Mouse (Mus musculus) kidney, embryonic 15.5 days (tissue): Measurements from ENCODE around the gene Ap2m1. TPM values are rescaled to one million over a fixed set of nuclear protein-coding genes. Genes with fewer than 3 reads are reported as not detected.
A peak's percentile ranks its signal among the peaks of the same experiment; 100 is the strongest.

Experiments
- ATAC-seq: fragments of 200-750 bp; cut with Nextera tagmentation; replicated peaks from 2 replicates; pipeline ENCODE4 v1.8.0; 2017; ENCODE audit warnings: moderate TSS enrichment; ENCODE audit not compliant: low FRiP score
- H3K27ac ChIP-seq: fragments of 300-500 bp; sonication (generic); 2 replicates; pipeline ENCODE4 v1.5.1; 2015; ENCODE audit warnings: mild to moderate bottlenecking, inconsistent platforms
- H3K27me3 ChIP-seq: fragments of 300-500 bp; sonication (generic); 2 replicates; pipeline ENCODE4 v1.6.1; 2015; ENCODE audit warnings: inconsistent platforms
- H3K36me3 ChIP-seq: fragments of 300-500 bp; sonication (generic); 2 replicates; pipeline ENCODE4 v1.6.1; 2015; ENCODE audit warnings: inconsistent platforms
- H3K4me1 ChIP-seq: fragments of 300-500 bp; sonication (generic); 2 replicates; pipeline ENCODE4 v1.6.1; 2015; ENCODE audit warnings: inconsistent platforms
- H3K4me2 ChIP-seq: fragments of 300-500 bp; sonication (generic); 2 replicates; pipeline ENCODE4 v1.6.1; 2015; ENCODE audit warnings: moderate library complexity, mild to moderate bottlenecking, inconsistent platforms
- H3K4me3 ChIP-seq: fragments of 300-500 bp; sonication (generic); replicated peaks from 2 replicates; pipeline ENCODE4 v1.5.1; 2015; ENCODE audit warnings: mild to moderate bottlenecking, inconsistent platforms
- H3K9ac ChIP-seq: fragments of 300-500 bp; sonication (generic); 2 replicates; pipeline ENCODE4 v1.6.1; 2015; ENCODE audit warnings: mild to moderate bottlenecking, inconsistent platforms
- H3K9me3 ChIP-seq: fragments of 300-500 bp; sonication (generic); replicated peaks from 2 replicates; pipeline ENCODE4 v1.6.1; 2016; ENCODE audit warnings: inconsistent platforms
- WGBS: fragments of 180-500 bp; shearing (Covaris S2); methylation state at CpG from one replicate; pipeline ENCODE4 v1.1.7; 2015; ENCODE audit warnings: mixed read lengths; 5-methylcytosine and 5-hydroxymethylcytosine counted together
- polyA plus RNA-seq: library from polyadenylated mRNA; unstranded; fragments of >200 nt; fragmentation: Nextera tagmentation; extraction: Ambion mirVana; gene quantifications from 2 replicates; pipeline ENCODE4 v1.2.1, GENCODE M21; 2015

The Ap2m1 gene
- polyA plus RNA-seq, 1 experiment from 2014 or later, result 651 TPM

- peaks cover 64% of the 10 kb centered on the region for H3K36me3 ChIP-seq
- no peak for ATAC-seq
- H3K4me1 ChIP-seq, result peaks cover 23% of the 10 kb centered on the region
- 35% methylated on average over 9 of the region's 9 CpGs for WGBS
- H3K27me3 ChIP-seq, result no peaks in the 10 kb centered on the region
- peak overlapping the region; percentile 96 for H3K9ac ChIP-seq
- peak overlapping the region; percentile 95 for H3K4me3 ChIP-seq
- H3K9me3 ChIP-seq, result no peaks in the 10 kb centered on the region
- H3K27ac ChIP-seq, result peak overlapping the region; percentile 92
- H3K4me2 ChIP-seq, result peak overlapping the region; percentile 81
These were observed 895 bp downstream of the Ap2m1 start for GRCm38 (mm10) chr16:20536081-20536665.

DNA sequence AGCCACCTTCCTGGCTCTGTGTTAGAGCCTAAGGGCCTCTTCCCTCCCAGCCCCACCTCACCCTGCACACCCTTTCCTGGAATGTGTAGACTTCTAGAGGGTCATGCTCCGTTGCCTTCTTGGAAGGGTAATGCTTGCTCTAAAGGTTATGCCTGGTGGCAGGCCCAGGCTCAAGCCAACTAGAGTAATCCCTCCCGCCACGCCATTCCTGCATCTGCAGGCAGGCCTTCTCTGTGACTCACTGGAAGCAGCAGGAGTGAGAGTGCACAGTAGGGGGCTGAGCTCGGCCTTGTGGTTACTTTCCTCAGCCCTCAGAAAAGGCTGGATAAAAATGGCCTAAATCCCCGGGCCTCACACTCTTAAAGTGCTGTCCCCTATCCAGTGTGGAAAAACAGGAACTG is 1.8 kb downstream of the Ap2m1 start:
- H3K4me1 ChIP-seq, result peaks cover 23% of the 10 kb centered on the region
- peak overlapping the region; percentile 81 for H3K27ac ChIP-seq
- peak; percentile 13; the same call in 1 of the 2 replicates for ATAC-seq
- H3K27me3 ChIP-seq, result no peaks in the 10 kb centered on the region
- peak overlapping the region; percentile 96 for H3K9ac ChIP-seq
- no peaks in the 10 kb centered on the region for H3K9me3 ChIP-seq
- H3K36me3 ChIP-seq, result peaks cover 64% of the 10 kb centered on the region
- WGBS, result 27% methylated on average over 5 of the region's 5 CpGs
- peak overlapping the region; percentile 81 for H3K4me2 ChIP-seq
- H3K4me3 ChIP-seq, result peak overlapping the region; percentile 95

DNA sequence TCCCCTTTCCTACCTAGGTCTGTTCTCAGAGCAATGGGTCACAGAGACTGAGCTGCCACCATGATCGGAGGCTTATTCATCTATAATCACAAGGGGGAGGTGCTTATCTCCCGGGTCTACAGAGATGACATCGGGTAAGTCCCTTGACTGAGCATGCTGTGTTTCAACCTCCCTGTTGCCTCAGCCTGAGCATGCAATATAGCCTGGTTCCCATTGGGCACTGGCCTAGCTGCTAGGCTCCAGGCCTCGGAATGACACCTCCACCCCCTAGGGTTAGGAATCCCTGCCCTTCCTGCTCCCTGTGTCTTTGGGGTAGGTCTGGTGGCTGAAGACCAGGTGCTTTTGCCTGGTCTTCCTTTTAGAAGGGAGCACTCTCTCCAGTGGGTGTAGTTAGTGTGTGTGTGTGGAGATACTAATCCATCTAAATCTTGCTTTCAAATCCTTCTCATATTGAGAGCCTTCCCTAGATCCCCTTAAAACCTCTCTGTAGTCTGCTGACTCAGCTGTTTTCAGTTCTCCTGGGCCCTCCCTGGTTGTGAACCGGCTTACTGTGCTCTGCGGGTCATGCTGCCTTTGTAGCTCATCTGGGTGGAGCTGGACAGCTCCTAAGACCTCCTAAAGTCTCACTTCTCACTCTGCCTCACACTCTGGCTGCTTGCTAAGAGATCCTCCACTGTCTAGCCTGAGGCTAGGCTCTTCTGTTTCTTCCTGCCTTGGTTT is 2.5 kb downstream of the Ap2m1 start:
- ATAC-seq, result no peak
- Histone ChIP-seq H3K27me3 (no peaks in the 10 kb centered on the region), H3K9me3 (no peaks in the 10 kb centered on the region), H3K36me3 (peaks cover 65% of the 10 kb centered on the region), H3K4me3 (peak overlapping the region; percentile 95), H3K9ac (peak overlapping the region; percentile 96; the same call in 1 of the 2 replicates), H3K4me1 (peaks cover 23% of the 10 kb centered on the region), H3K4me2 (peak overlapping the region; percentile 81), H3K27ac (peak overlapping the region; percentile 81)
- WGBS, result 43% methylated on average over 6 of the region's 6 CpGs

DNA sequence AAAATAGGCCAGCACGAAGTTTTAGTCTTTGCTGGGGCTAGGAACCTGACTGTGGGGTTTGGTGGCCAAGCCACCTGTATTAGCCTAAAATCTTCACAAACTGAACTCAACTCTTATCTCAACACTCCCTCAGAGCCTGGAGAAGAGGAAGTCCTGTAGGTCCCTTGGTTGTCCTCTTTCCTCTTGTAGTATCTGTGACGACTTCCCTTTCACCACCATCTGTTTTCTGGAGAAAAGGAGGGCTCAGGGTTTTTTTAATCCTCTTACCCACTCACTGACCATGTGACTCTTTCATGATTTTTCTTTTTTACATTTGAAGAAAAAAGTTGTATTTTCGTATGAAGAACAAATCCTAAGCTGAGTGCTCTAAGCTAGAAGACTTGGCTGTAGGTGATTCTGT is 4.4 kb downstream of the Ap2m1 start:
- Histone ChIP-seq H3K9me3 (no peaks in the 10 kb centered on the region), H3K9ac (no peak overlapping the region)
- no peak for ATAC-seq

GRCm38 (mm10) chr16:20540438-20540837 is 5.2 kb downstream of the Ap2m1 start:
- H3K36me3 ChIP-seq, result peaks cover 75% of the 10 kb centered on the region
- no peaks in the 10 kb centered on the region for H3K27me3 ChIP-seq
- no peak overlapping the region for H3K9ac ChIP-seq
- no peak for ATAC-seq
- no peak overlapping the region for H3K4me2 ChIP-seq
- no peak overlapping the region for H3K4me3 ChIP-seq
- H3K4me1 ChIP-seq, result peaks cover 23% of the 10 kb centered on the region
- H3K9me3 ChIP-seq, result no peaks in the 10 kb centered on the region
- 92% methylated on average over 4 of the region's 4 CpGs for WGBS
- H3K27ac ChIP-seq, result no peak overlapping the region

More for the DNA sequence above, 4.4 kb downstream of the Ap2m1 start:
- Histone ChIP-seq H3K4me1 (peaks cover 23% of the 10 kb centered on the region), H3K4me2 (no peak overlapping the region), H3K36me3 (peaks cover 68% of the 10 kb centered on the region), H3K27ac (no peak overlapping the region), H3K27me3 (no peaks in the 10 kb centered on the region), H3K4me3 (no peak overlapping the region)
- 77% methylated on average over 3 of the region's 3 CpGs for WGBS

DNA sequence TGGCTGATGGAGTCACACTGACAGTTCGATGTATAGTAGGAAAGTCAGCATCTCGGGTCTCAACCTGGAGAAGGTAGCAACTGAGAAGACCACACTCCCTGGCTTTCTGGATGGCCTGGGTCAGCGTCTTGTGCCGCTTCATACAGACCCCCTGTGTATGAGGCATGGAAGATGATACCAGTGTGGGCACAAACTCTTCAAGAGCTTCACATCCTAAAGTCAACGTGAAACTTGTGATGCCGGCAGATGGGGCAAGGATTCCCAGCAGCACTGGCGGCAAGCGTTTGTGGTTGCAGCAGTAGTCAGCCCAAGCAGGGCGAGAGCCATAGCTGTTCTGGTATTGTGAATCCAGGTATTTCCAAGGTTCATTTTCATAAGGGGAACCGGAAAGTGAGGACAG is 10.4 kb downstream of the Ap2m1 start:
- Histone ChIP-seq H3K4me3 (no peak overlapping the region), H3K27me3 (no peaks in the 10 kb centered on the region), H3K4me2 (no peak overlapping the region), H3K27ac (no peak overlapping the region), H3K9ac (no peak overlapping the region), H3K36me3 (peaks cover 63% of the 10 kb centered on the region), H3K9me3 (no peaks in the 10 kb centered on the region), H3K4me1 (peaks cover 22% of the 10 kb centered on the region)
- no peak for ATAC-seq
- 92% methylated on average over 10 of the region's 10 CpGs for WGBS

DNA sequence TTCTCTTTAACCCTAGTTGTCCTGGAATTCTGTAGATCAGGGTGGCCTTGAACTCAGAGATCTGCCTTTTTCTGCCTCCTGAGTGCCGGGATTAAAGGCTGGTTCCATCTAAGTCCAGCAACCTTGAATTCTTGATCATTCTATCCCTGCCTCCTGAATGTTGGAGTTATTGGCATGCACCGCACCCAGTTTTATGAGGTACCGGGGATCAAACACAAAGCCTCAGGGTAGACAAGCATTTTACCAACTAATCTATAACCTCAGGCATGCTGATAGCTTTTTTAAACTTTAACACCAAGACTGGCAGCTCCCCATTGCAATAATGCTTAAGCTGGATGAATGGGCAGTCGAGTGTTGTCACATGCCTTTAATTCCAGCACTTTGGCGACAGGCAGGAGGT is 12.1 kb downstream of the Ap2m1 start:
- no peaks in the 10 kb centered on the region for H3K27me3 ChIP-seq
- peaks cover 63% of the 10 kb centered on the region for H3K36me3 ChIP-seq
- peaks cover 22% of the 10 kb centered on the region for H3K4me1 ChIP-seq
- no peak for ATAC-seq
- WGBS, result 52% methylated on average over 5 of the region's 5 CpGs
- H3K4me2 ChIP-seq, result peak overlapping the region; percentile 83
- peak overlapping the region; percentile 93 for H3K4me3 ChIP-seq
- H3K9me3 ChIP-seq, result no peaks in the 10 kb centered on the region
- H3K27ac ChIP-seq, result peak overlapping the region; percentile 88
- H3K9ac ChIP-seq, result peak overlapping the region; percentile 87; the same call in 1 of the 2 replicates

DNA sequence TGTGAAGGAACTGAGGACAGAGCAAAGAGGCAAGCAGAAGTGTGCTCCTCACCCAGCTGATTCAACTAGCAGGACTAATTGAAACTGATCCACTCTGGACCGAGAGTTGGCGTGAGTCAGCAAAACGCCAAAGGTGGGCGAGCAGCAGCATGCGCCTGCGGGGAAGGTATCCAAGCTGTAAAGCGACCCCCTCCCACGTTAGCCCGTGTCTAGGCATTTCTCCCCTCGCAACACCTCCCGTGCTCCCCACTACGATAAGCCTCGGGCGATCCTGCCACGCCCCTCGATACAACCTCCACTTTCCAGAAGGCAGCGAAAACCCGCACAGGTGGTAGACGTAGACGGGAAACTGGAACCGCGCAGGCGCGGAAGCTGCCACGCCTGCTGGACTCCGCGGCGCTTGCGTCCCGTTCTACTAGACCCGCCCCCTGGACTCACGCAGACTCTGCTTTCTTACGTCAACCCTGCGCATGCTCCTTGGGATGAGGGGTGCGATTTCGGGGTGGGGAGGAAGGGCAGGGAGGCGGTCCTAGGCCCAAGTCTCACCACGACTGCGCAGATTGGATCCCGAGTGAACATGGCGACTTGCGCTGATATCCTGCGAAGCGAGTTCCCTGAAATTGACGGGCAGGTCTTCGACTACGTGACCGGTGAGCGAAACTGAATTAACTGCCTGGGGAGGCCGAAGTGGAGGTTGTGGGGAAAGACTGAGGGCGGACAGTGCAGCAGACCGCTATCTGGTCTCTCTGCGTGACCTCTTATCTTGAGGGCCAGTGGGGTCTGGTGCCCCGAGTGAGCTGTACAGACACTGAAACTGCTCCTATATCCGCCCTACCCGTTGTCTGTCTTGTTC is 13.0 kb downstream of the Ap2m1 start, which contains the start of gene Abcf3:
Abcf3 (plus strand) TSS at position 482 of the 853 bp plus-strand sequence.
- H3K9ac ChIP-seq, result peak within 1 kb of the TSS; percentile 87
- peak within 1 kb of the TSS; percentile 88 for H3K27ac ChIP-seq
- peaks cover 22% of the 10 kb centered on the region for H3K4me1 ChIP-seq
- peak within 1 kb of the TSS; percentile 93 for H3K4me3 ChIP-seq
- H3K4me2 ChIP-seq, result peak within 1 kb of the TSS; percentile 83
- under 1% methylated on average over 56 of the region's 56 CpGs for WGBS
- H3K36me3 ChIP-seq, result peaks cover 64% of the 10 kb centered on the region
- no peaks in the 10 kb centered on the region for H3K27me3 ChIP-seq
- ATAC-seq, result peak; percentile 99
- no peaks in the 10 kb centered on the region for H3K9me3 ChIP-seq

DNA sequence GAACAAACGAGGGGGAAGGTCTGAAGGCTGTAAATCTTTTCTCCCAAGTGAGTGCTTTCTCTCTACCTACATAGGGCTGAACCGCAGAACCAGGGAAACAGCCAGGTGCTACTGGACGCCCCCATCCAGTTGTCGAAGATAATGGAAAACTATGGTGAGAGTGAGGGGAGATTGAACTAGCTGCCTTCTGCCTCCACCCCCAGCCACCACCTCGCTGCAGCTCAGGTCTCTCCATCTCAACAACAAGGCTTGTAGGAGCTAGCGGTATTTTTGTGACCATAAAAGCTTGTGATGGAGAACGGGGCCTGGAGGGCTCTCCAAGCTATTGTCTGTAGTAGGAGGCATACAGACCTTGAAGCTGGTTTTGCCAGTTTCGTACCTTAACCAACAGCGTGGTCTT is 13.9 kb downstream of the Ap2m1 start:
- peak overlapping the region; percentile 87 for H3K9ac ChIP-seq
- no peak for ATAC-seq
- WGBS, result 45% methylated on average over 9 of the region's 9 CpGs

GRCm38 (mm10) chr16:20551691-20552090 is 16.4 kb downstream of the Ap2m1 start:
- 93% methylated on average over 5 of the region's 5 CpGs for WGBS
- H3K4me1 ChIP-seq, result peaks cover 22% of the 10 kb centered on the region
- no peaks in the 10 kb centered on the region for H3K27me3 ChIP-seq
- H3K4me2 ChIP-seq, result no peak overlapping the region
- no peak for ATAC-seq
- H3K9me3 ChIP-seq, result no peaks in the 10 kb centered on the region
- peaks cover 67% of the 10 kb centered on the region for H3K36me3 ChIP-seq
- no peak overlapping the region for H3K4me3 ChIP-seq
- H3K9ac ChIP-seq, result no peak overlapping the region
- H3K27ac ChIP-seq, result no peak overlapping the region

More for the DNA sequence above, 13.9 kb downstream of the Ap2m1 start:
- Histone ChIP-seq H3K9me3 (no peaks in the 10 kb centered on the region), H3K36me3 (peaks cover 65% of the 10 kb centered on the region), H3K27ac (no peak overlapping the region), H3K4me1 (peaks cover 22% of the 10 kb centered on the region), H3K4me2 (peak overlapping the region; percentile 83), H3K4me3 (peak overlapping the region; percentile 93), H3K27me3 (no peaks in the 10 kb centered on the region)

GRCm38 (mm10) chr16:20552594-20552993 is 17.3 kb downstream of the Ap2m1 start:
- Histone ChIP-seq H3K9ac (no peak overlapping the region), H3K36me3 (peaks cover 74% of the 10 kb centered on the region)
- no peak for ATAC-seq

GRCm38 (mm10) chr16:20555000-20555399 is 19.7 kb downstream of the Ap2m1 start:
- whole genome bisulfite sequencing, result 90% methylated on average over 6 of the region's 6 CpGs
- Histone ChIP-seq H3K36me3 (peaks cover 94% of the 10 kb centered on the region), H3K4me2 (no peak overlapping the region), H3K4me1 (0 out of 2 replicates have a peak, but pooled peaks cover under 1% of the 10 kb centered on the region), H3K27ac (no peak overlapping the region), H3K27me3 (no peaks in the 10 kb centered on the region), H3K9me3 (no peaks in the 10 kb centered on the region), H3K4me3 (no peak overlapping the region), H3K9ac (no peak overlapping the region)
- ATAC-seq, result no peak

More at GRCm38 (mm10) chr16:20552594-20552993, 17.3 kb downstream of the Ap2m1 start:
- H3K9me3 ChIP-seq, result no peaks in the 10 kb centered on the region
- no peak overlapping the region for H3K4me3 ChIP-seq
- H3K27me3 ChIP-seq, result no peaks in the 10 kb centered on the region
- no peak overlapping the region for H3K4me2 ChIP-seq
- no peak overlapping the region for H3K27ac ChIP-seq
- 92% methylated on average over 1 of the region's 1 CpGs for WGBS
- H3K4me1 ChIP-seq, result peaks cover 15% of the 10 kb centered on the region
